Mouse (Mus musculus) lung, embryonic 14.5 days (tissue): Measurements from ENCODE around the gene Itga9. TPM values are rescaled to one million over a fixed set of nuclear protein-coding genes. Genes with fewer than 3 reads are reported as not detected.
A peak's percentile ranks its signal among the peaks of the same experiment; 100 is the strongest.

Experiments used
- ATAC-seq: fragments of 200-750 bp; cut with Nextera tagmentation; 2 replicates; pipeline ENCODE4 v1.8.0; 2017; ENCODE audit warnings: mild to moderate bottlenecking, moderate TSS enrichment, moderate library complexity; ENCODE audit not compliant: insufficient read depth
- DNase-seq: peaks from one replicate; pipeline ENCODE4 v3.0.0-alpha.2; 2015
- H3K27ac ChIP-seq: fragments of 300-500 bp; sonication (generic); 2 replicates; pipeline ENCODE4 v1.5.1; 2014; ENCODE audit warnings: low read depth, mild to moderate bottlenecking, moderate library complexity
- H3K27me3 ChIP-seq: fragments of 300-500 bp; sonication (generic); 2 replicates; pipeline ENCODE4 v1.6.1; 2014; ENCODE audit warnings: low read length, control low read depth; ENCODE audit not compliant: insufficient read depth
- H3K36me3 ChIP-seq: fragments of 300-500 bp; sonication (generic); 2 replicates; pipeline ENCODE4 v1.6.1; 2014; ENCODE audit warnings: control low read depth; ENCODE audit not compliant: insufficient read depth
- H3K4me1 ChIP-seq: fragments of 300-500 bp; sonication (generic); 2 replicates; pipeline ENCODE4 v1.6.1; 2014; ENCODE audit warnings: antibody characterized with exemption, control low read depth; ENCODE audit not compliant: insufficient read depth
- H3K4me2 ChIP-seq: fragments of 300-500 bp; sonication (generic); 2 replicates; pipeline ENCODE4 v1.6.1; 2014; ENCODE audit warnings: mild to moderate bottlenecking
- H3K4me3 ChIP-seq: fragments of 300-500 bp; sonication (generic); 2 replicates; pipeline ENCODE4 v1.5.1; 2014; ENCODE audit warnings: low read depth, low read length
- H3K9ac ChIP-seq: fragments of 300-500 bp; sonication (generic); 2 replicates; pipeline ENCODE4 v1.6.1; 2014
- H3K9me3 ChIP-seq: fragments of 300-500 bp; sonication (generic); 2 replicates; pipeline ENCODE4 v1.6.1; 2016; ENCODE audit warnings: low read depth, low read length, control low read depth
- CTCF ChIP-seq: IDR thresholded peaks from 2 replicates; pipeline ENCODE4 v1.5.1; 2016; ENCODE audit warnings: antibody characterized with exemption, low read depth
- WGBS: fragments of 180-500 bp; shearing (Covaris S2); extraction: QIAGEN DNeasy Blood & Tissue Kit; methylation state at CpG from one replicate; pipeline ENCODE4 v1.1.7; 2014; 5-methylcytosine and 5-hydroxymethylcytosine counted together
- polyA plus RNA-seq: library from polyadenylated mRNA; unstranded; fragments of >200 nt; fragmentation: Nextera tagmentation; extraction: Ambion mirVana; gene quantifications from 2 replicates; pipeline ENCODE4 v1.2.1, GENCODE M21; 2014

Gene Itga9
- polyA plus RNA-seq, 1 experiment from 2014 or later = 28.7 TPM

DNA sequence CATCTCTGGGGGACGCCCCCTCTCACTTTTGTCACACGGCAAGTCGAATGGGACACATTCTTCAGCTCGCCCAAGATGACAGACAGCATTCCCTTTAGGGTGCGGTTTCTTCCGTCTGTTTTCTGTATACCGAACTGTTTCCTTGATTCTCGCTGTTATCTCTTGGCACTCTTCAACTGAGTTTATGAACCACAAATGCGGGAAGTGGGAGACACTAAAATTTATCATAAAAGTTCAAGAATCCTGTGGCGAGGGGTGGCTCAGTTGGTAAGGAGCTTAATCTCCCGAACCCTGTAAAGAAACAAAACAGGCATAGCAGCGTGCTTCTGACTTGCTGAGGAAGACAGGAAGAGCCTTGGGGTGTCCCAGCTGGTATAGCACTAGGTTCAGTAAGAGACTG is 337.9 kb downstream of the Itga9 start:
- Histone ChIP-seq H3K4me2 (0 out of 2 replicates have a peak overlapping the region, but pooled peaks have one; percentile 18), H3K27me3 (no peaks in the 10 kb centered on the region), H3K27ac (no peak overlapping the region), H3K9ac (no peak overlapping the region), H3K36me3 (no peaks in the 10 kb centered on the region), H3K9me3 (no peaks in the 10 kb centered on the region), H3K4me1 (peaks cover 8% of the 10 kb centered on the region; the same call in 1 of the 2 replicates), H3K4me3 (no peak overlapping the region)
- ATAC-seq (no peak), DNase-seq (no peak)
- WGBS = 31% methylated on average over 12 of the region's 12 CpGs
- no peak for TF ChIP-seq CTCF

DNA sequence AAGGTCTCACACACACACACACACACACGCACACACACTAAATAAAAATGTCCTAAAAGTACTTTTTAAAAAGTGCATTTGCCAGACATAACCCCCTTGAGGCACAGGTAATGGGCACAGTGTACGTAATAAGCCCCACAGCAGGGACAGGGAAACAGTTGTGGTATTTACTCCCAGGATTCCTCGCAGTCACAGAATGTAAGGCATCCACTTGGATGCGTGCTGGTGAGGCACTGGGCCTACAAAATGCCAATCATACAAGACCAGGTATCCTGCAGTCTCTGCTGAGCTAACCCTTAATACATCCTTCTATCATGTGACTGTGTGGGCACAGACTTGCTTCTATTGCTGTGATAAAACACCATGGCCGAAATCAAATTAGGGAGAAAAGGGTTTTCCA is 342.0 kb downstream of the Itga9 start:
- H3K9ac ChIP-seq = no peak overlapping the region
- ATAC-seq (no peak), DNase-seq (no peak)
- no peaks in the 10 kb centered on the region for H3K9me3 ChIP-seq
- no peak overlapping the region for H3K4me3 ChIP-seq
- no peaks in the 10 kb centered on the region for H3K36me3 ChIP-seq
- peaks cover 15% of the 10 kb centered on the region for H3K4me1 ChIP-seq
- H3K4me2 ChIP-seq = no peak overlapping the region
- no peak overlapping the region for H3K27ac ChIP-seq
- TF ChIP-seq CTCF = no peak
- 83% methylated on average over 5 of the region's 5 CpGs for WGBS
- H3K27me3 ChIP-seq = no peaks in the 10 kb centered on the region

GRCm38 (mm10) chr9:118949124-118949523 is 342.6 kb downstream of the Itga9 start:
- H3K36me3 ChIP-seq = no peaks in the 10 kb centered on the region
- no peak overlapping the region for H3K4me2 ChIP-seq
- no peak overlapping the region for H3K9ac ChIP-seq
- H3K27me3 ChIP-seq = no peaks in the 10 kb centered on the region
- no peak for TF ChIP-seq CTCF
- no peak for ATAC-seq
- WGBS = 87% methylated on average over 8 of the region's 8 CpGs
- no peaks in the 10 kb centered on the region for H3K9me3 ChIP-seq
- no peak overlapping the region for H3K27ac ChIP-seq
- no peak for DNase-seq
- H3K4me3 ChIP-seq = no peak overlapping the region
- H3K4me1 ChIP-seq = peaks cover 10% of the 10 kb centered on the region

GRCm38 (mm10) chr9:118949654-118950053 is 343.2 kb downstream of the Itga9 start:
- ATAC-seq (no peak), DNase-seq (no peak)
- H3K9me3 ChIP-seq = no peaks in the 10 kb centered on the region
- no peak for TF ChIP-seq CTCF
- H3K4me3 ChIP-seq = no peak overlapping the region
- no peak overlapping the region for H3K9ac ChIP-seq
- H3K27ac ChIP-seq = no peak overlapping the region
- 35% methylated on average over 4 of the region's 4 CpGs for WGBS
- H3K27me3 ChIP-seq = no peaks in the 10 kb centered on the region
- H3K36me3 ChIP-seq = no peaks in the 10 kb centered on the region
- H3K4me2 ChIP-seq = no peak overlapping the region
- H3K4me1 ChIP-seq = peaks cover 7% of the 10 kb centered on the region; the same call in 1 of the 2 replicates

- Histone ChIP-seq H3K9me3 (no peaks in the 10 kb centered on the region), H3K36me3 (no peaks in the 10 kb centered on the region), H3K27me3 (no peaks in the 10 kb centered on the region), H3K9ac (no peak overlapping the region), H3K4me1 (peaks cover 7% of the 10 kb centered on the region; the same call in 1 of the 2 replicates), H3K4me2 (no peak overlapping the region), H3K27ac (no peak overlapping the region), H3K4me3 (no peak overlapping the region)
- no peak for TF ChIP-seq CTCF
- ATAC-seq (no peak), DNase-seq (peak; percentile 33)
- 72% methylated on average over 10 of the region's 10 CpGs for WGBS
These were observed 343.6 kb downstream of the Itga9 start for GRCm38 (mm10) chr9:118950061-118950460.

Other genes with a start within 250 kb of the Itga9 start
- gene Eomes, start 128.5 kb upstream of the Itga9 start, polyA plus RNA-seq = not detected in 2 replicates
- 44.1 and 53.3 TPM in 2 replicates for gene Golga4, start 100.4 kb upstream of the Itga9 start, polyA plus RNA-seq